In genomic region chr5:128552136-128552890, GRCm38 (mm10) we compare ENCODE assay signal across 9 mouse cellular contexts. TPM values are rescaled to one million over a fixed set of nuclear protein-coding genes. Genes with fewer than 3 reads are reported as not detected.
DNase-seq lines count a peak whose midpoint lies in the region; ATAC-seq lines count a peak whose summit lies in the region.
"Had no signal": no experiment of that assay in that cellular context is flagged by ENCODE, and none has a peak within 500 bp of the region (broad histone marks: within the 10 kb centered on the region; RNA-seq: fewer than 3 reads in every experiment).

No protein-coding gene starts in this region.

- peak overlapping the region; percentile 43 for H3K4me2 ChIP-seq in kidney, embryonic 14.5 days (replicated peaks; ENCODE audit: low read depth, low read length)
- H3K4me2 ChIP-seq in forebrain, embryonic 16.5 days (ENCODE audit: low read length): peak overlapping the region; percentile 51
- H3K4me2 ChIP-seq in midbrain, embryonic 14.5 days (ENCODE audit: low read length): peak overlapping the region; percentile 42

- WGBS in kidney, embryonic 14.5 days: 9% methylated on average over 28 of the region's 28 CpGs
- WGBS in forebrain, embryonic 16.5 days: 2% methylated on average over 28 of the region's 28 CpGs
- 4% methylated on average over 28 of the region's 28 CpGs for WGBS in midbrain, embryonic 14.5 days

- H3K27ac ChIP-seq in kidney, embryonic 14.5 days (ENCODE audit: low read depth, low read length): no peak overlapping the region
- H3K27ac ChIP-seq in forebrain, embryonic 16.5 days (ENCODE audit: low read length): no peak overlapping the region
- no peak overlapping the region for H3K27ac ChIP-seq in midbrain, embryonic 14.5 days (replicated peaks; ENCODE audit: low read depth, low read length)

- peaks cover 3% of the 10 kb centered on the region; the same call in 1 of the 2 replicates for H3K27me3 ChIP-seq in kidney, embryonic 14.5 days (ENCODE audit: control insufficient read depth, insufficient read depth, low read length)
- H3K27me3 ChIP-seq in forebrain, embryonic 16.5 days (replicated peaks; ENCODE audit: control insufficient read depth, insufficient read depth, low read length): peaks cover 17% of the 10 kb centered on the region
- H3K27me3 ChIP-seq in midbrain, embryonic 14.5 days (ENCODE audit: control insufficient read depth, insufficient read depth, low read length): no peaks in the 10 kb centered on the region
- H3K27me3 ChIP-seq: Patski had no signal

- 0 out of 2 replicates have a peak, but pooled peaks have one; percentile 28 for ATAC-seq in kidney, embryonic 14.5 days (ENCODE audit: low FRiP score, low TSS enrichment)
- no peak for ATAC-seq in forebrain, embryonic 16.5 days
- no peak for ATAC-seq in midbrain, embryonic 14.5 days (ENCODE audit: low FRiP score, low TSS enrichment)
- no peak for ATAC-seq in megakaryocyte progenitor cell, adult 5-6 weeks (replicated peaks; ENCODE audit: poor library complexity)
- ATAC-seq: Patski had no signal

- peak overlapping the region; percentile 23 for H3K4me3 ChIP-seq in kidney, embryonic 14.5 days (ENCODE audit: low read length)
- H3K4me3 ChIP-seq in forebrain, embryonic 16.5 days (replicated peaks; ENCODE audit: low read length): peak overlapping the region; percentile 32
- H3K4me3 ChIP-seq in midbrain, embryonic 14.5 days (replicated peaks; ENCODE audit: low read depth, low read length): peak overlapping the region; percentile 20

- H3K36me3 ChIP-seq in kidney, embryonic 14.5 days (ENCODE audit: control insufficient read depth, insufficient read depth, low read length): no peaks in the 10 kb centered on the region
- no peaks in the 10 kb centered on the region for H3K36me3 ChIP-seq in forebrain, embryonic 16.5 days (ENCODE audit: control insufficient read depth, insufficient read depth)
- H3K36me3 ChIP-seq in midbrain, embryonic 14.5 days (ENCODE audit: control insufficient read depth, insufficient read depth, low read length): no peaks in the 10 kb centered on the region

- 0 out of 2 replicates have a peak, but pooled peaks cover 4% of the 10 kb centered on the region for H3K9me3 ChIP-seq in kidney, embryonic 14.5 days (ENCODE audit: control insufficient read depth, low read length)
- H3K9me3 ChIP-seq in forebrain, embryonic 16.5 days (ENCODE audit: control insufficient read depth, low read length): no peaks in the 10 kb centered on the region
- no peaks in the 10 kb centered on the region for H3K9me3 ChIP-seq in midbrain, embryonic 14.5 days (ENCODE audit: control insufficient read depth, low read length)

- H3K9ac ChIP-seq in kidney, embryonic 14.5 days (ENCODE audit: low read depth, low read length): no peak overlapping the region
- no peak overlapping the region; the same call in 1 of the 2 replicates for H3K9ac ChIP-seq in forebrain, embryonic 16.5 days (replicated peaks; ENCODE audit: low read depth, low read length)
- H3K9ac ChIP-seq in midbrain, embryonic 14.5 days (replicated peaks; ENCODE audit: low read length): no peak overlapping the region

- no peaks in the 10 kb centered on the region for H3K4me1 ChIP-seq in kidney, embryonic 14.5 days (ENCODE audit: control insufficient read depth, insufficient read depth, low read length)
- peaks cover 17% of the 10 kb centered on the region for H3K4me1 ChIP-seq in forebrain, embryonic 16.5 days (replicated peaks; ENCODE audit: control insufficient read depth, insufficient read depth, low read length)
- H3K4me1 ChIP-seq in midbrain, embryonic 14.5 days (ENCODE audit: control insufficient read depth, insufficient read depth, low read length): peaks cover 13% of the 10 kb centered on the region

- no peak for DNase-seq in kidney, postnatal 4 days
- DNase-seq in brain, adult 2 months (ENCODE audit: low read depth, low spot score): peak; percentile 61
- DNase-seq in midbrain, embryonic 14.5 days: peak; percentile 57
- DNase-seq in yolk sac, embryonic 10.5 days (ENCODE audit: low spot score): no peak
- no peak for DNase-seq in lung, postnatal 4 days

RNA-seq across cellular contexts. Expression of gene Fzd10, which starts 48.3 kb away (rescaled TPM):
- 3.4 and 3.9 TPM in 2 replicates for polyA plus RNA-seq in kidney, embryonic 14.5 days (2014; fragmentation: Nextera tagmentation; extraction: Ambion mirVana)
- polyA plus RNA-seq in forebrain, embryonic 16.5 days (2015; fragmentation: Nextera tagmentation; extraction: Ambion mirVana): 0.38 and 0.52 TPM in 2 replicates
- 10.1 and 11.6 TPM in 2 replicates for polyA plus RNA-seq in midbrain, embryonic 14.5 days (2014; fragmentation: Nextera tagmentation; extraction: Ambion mirVana)
- total RNA-seq in megakaryocyte progenitor cell, adult 5-6 weeks (2015): not detected in 2 replicates
- not detected in 2 replicates for total RNA-seq in megakaryocyte progenitor cell, adult 5-6 weeks (2017)
- polyA plus RNA-seq: Patski had no signal

Comparison
In these comparisons a context has a peak if more than half of its experiments do, and no peak if none do; other contexts are left out.
1. DNase-seq: peak in brain, adult 2 months (single experiment) and midbrain, embryonic 14.5 days (single experiment); none in kidney, postnatal 4 days (0 of 2), yolk sac, embryonic 10.5 days (single experiment) and lung, postnatal 4 days (0 of 2).
2. Peak in every context shown above with its lines, with median percentiles within 50 percentile points of each other: H3K4me2 ChIP-seq and H3K4me3 ChIP-seq.